In genomic region chr15:84588371-84588821, GRCm38 (mm10) we compare ENCODE assay signal across 15 mouse cellular contexts. TPM values are rescaled to one million over a fixed set of nuclear protein-coding genes. Genes with fewer than 3 reads are reported as not detected.
DNase-seq lines count a peak whose midpoint lies in the region; ATAC-seq and TF ChIP-seq lines count a peak whose summit lies in the region.
"Had no signal": no experiment of that assay in that cellular context is flagged by ENCODE, and none has a peak within 500 bp of the region (broad histone marks: within the 10 kb centered on the region; RNA-seq: fewer than 3 reads in every experiment).

No protein-coding gene starts in this region.

- TF ChIP-seq POLR2A in kidney, adult 2 months (IDR thresholded peaks at IDR 0.05; ENCODE audit: low read depth, low read length) = no peak

- TF ChIP-seq EP300 in heart, postnatal 0 days (IDR thresholded peaks at IDR 0.05; ENCODE audit: low read depth) = no peak

- peak; percentile 52; the same call in 1 of the 2 replicates for ATAC-seq in heart, postnatal 0 days (ENCODE audit: insufficient read depth, low read depth)
- ATAC-seq: CD4-positive, CD25-positive, alpha-beta regulatory T cell, adult 4 months; hindbrain, postnatal 0 days; liver, postnatal 0 days had no signal

- no peaks in the 10 kb centered on the region for H3K27me3 ChIP-seq in heart, postnatal 0 days (ENCODE audit: control insufficient read depth, insufficient read depth, low read length)
- no peaks in the 10 kb centered on the region for H3K27me3 ChIP-seq in kidney, adult 2 months (replicated peaks; ENCODE audit: control insufficient read depth, insufficient read depth, low read length)
- H3K27me3 ChIP-seq: limb, embryonic 15.5 days had no signal

- no peak overlapping the region for H3K9ac ChIP-seq in heart, postnatal 0 days (replicated peaks; ENCODE audit: low read depth, low read length)
- H3K9ac ChIP-seq: limb, embryonic 15.5 days; liver, postnatal 0 days had no signal

- 40% methylated on average over 4 of the region's 4 CpGs for WGBS in heart, postnatal 0 days
- 76% methylated on average over 4 of the region's 4 CpGs for WGBS in kidney, adult 2 months

- H3K4me2 ChIP-seq in heart, postnatal 0 days (ENCODE audit: low read depth, low read length) = no peak overlapping the region
- H3K4me2 ChIP-seq: limb, embryonic 15.5 days had no signal

- no peak overlapping the region for H3K27ac ChIP-seq in heart, postnatal 0 days (ENCODE audit: low read depth)
- no peak overlapping the region for H3K27ac ChIP-seq in kidney, adult 2 months (ENCODE audit: insufficient read depth, low read depth, low read length)
- H3K27ac ChIP-seq: hindbrain, postnatal 0 days; limb, embryonic 15.5 days had no signal

- H3K4me3 ChIP-seq in heart, postnatal 0 days (ENCODE audit: low read depth, low read length) = no peak overlapping the region
- H3K4me3 ChIP-seq in kidney, adult 2 months (ENCODE audit: insufficient read depth, low read depth, low read length) = no peak overlapping the region
- H3K4me3 ChIP-seq: limb, embryonic 15.5 days had no signal

- no peaks in the 10 kb centered on the region for H3K36me3 ChIP-seq in heart, postnatal 0 days (replicated peaks; ENCODE audit: control insufficient read depth, insufficient read depth, low read length)
- no peaks in the 10 kb centered on the region for H3K36me3 ChIP-seq in kidney, adult 2 months (ENCODE audit: control insufficient read depth, insufficient read depth, low read length)
- H3K36me3 ChIP-seq: limb, embryonic 15.5 days had no signal

- H3K4me1 ChIP-seq in heart, postnatal 0 days (ENCODE audit: control insufficient read depth, insufficient read depth) = 0 out of 2 replicates have a peak, but pooled peaks cover 7% of the 10 kb centered on the region
- no peaks in the 10 kb centered on the region for H3K4me1 ChIP-seq in kidney, adult 2 months (ENCODE audit: control insufficient read depth, insufficient read depth, low read length)

- peak; percentile 27 for DNase-seq in heart, postnatal 0 days (ENCODE audit: low spot score)
- no peak for DNase-seq in heart, adult 11 months
- DNase-seq in ovary, adult 18-20 months (ENCODE audit: low spot score) = peak; percentile 51
- no peak for DNase-seq in ovary, postnatal 10 days (ENCODE audit: low spot score)
- peak; percentile 20 for DNase-seq in adrenal gland, postnatal 25 days
- peak; percentile 81 for DNase-seq in testis, postnatal 14 days (ENCODE audit: low spot score)
- DNase-seq in kidney, adult 2 months = no peak
- DNase-seq: embryo, embryonic 11 days; kidney, adult 18-20 months; kidney, postnatal 25 days; liver, postnatal 0 days had no signal

- no peak for TF ChIP-seq CTCF in heart, postnatal 0 days (IDR thresholded peaks at IDR 0.05; ENCODE audit: low read depth)
- no peak for TF ChIP-seq CTCF in kidney, adult 2 months (conservative IDR thresholded peaks at IDR 0.05; ENCODE audit: insufficient read depth, insufficient read length, low read depth, low read length)

- H3K9me3 ChIP-seq in heart, postnatal 0 days (replicated peaks; ENCODE audit: control insufficient read depth, low read length) = no peaks in the 10 kb centered on the region
- H3K9me3 ChIP-seq: limb, embryonic 15.5 days had no signal

RNA-seq across cellular contexts. Expression of gene Rtl6, which starts 30.8 kb away (rescaled TPM):
- total RNA-seq in heart, postnatal 0 days (2014; rRNA removed; ENCODE audit: low replicate concordance) = 6.0 and 9.6 TPM in 2 replicates
- 5.2 and 5.5 TPM in 2 replicates for polyA plus RNA-seq in heart, postnatal 0 days (2015; fragmentation: Nextera tagmentation; extraction: Ambion mirVana)
- total RNA-seq in adrenal gland, postnatal 25 days (2021) = 6.6 and 9.3 TPM in 2 replicates
- polyA plus RNA-seq in kidney, adult 2 months (2012; rRNA removed) = 6.9 and 8.4 TPM in 2 replicates
- total RNA-seq: MEL had no signal

Comparison
In these comparisons a context has a peak if more than half of its experiments do, and no peak if none do; other contexts are left out.
1. DNase-seq: peak in heart, postnatal 0 days (single experiment), ovary, adult 18-20 months (single experiment), adrenal gland, postnatal 25 days (single experiment) and testis, postnatal 14 days (single experiment); none in heart, adult 11 months (single experiment), ovary, postnatal 10 days (single experiment) and kidney, adult 2 months (single experiment).